Mouse (Mus musculus): Measurements from ENCODE around the gene Nr1h3. TPM values are rescaled to one million over a fixed set of nuclear protein-coding genes. Genes with fewer than 3 reads are reported as not detected.
"Not testable (repeated sequence)": the region's sequence is repeated elsewhere in the genome, so short reads cannot be mapped to it uniquely, and the experiment has no call there.

Nr1h3 gene
- polyA plus RNA-seq (2012; rRNA removed): 68.1 and 103 TPM in 2 replicates

GRCm38 (mm10) chr2:91202222-91202971 is at the start of gene Nr1h3, which contains the start of gene Acp2:
Gene Nr1h3 (minus strand): TSS chr2:91202834.
Gene Acp2 (plus strand): TSS chr2:91202885.
- DNase-seq (ENCODE audit: low read depth): peak; percentile 70

GRCm38 (mm10) chr2:91252001-91252400 is 49.4 kb upstream of the Nr1h3 start:
- DNase-seq (ENCODE audit: low read depth): no peak

- no peak for DNase-seq (ENCODE audit: low read depth)
Observed at GRCm38 (mm10) chr2:91248366-91248765, 45.7 kb upstream of the Nr1h3 start.

GRCm38 (mm10) chr2:91244557-91245228 is 42.1 kb upstream of the Nr1h3 start:
- DNase-seq (ENCODE audit: low read depth): no peak

GRCm38 (mm10) chr2:91243416-91243815 is 40.8 kb upstream of the Nr1h3 start:
- DNase-seq (ENCODE audit: low read depth): no peak

- DNase-seq (ENCODE audit: low read depth): no peak
Observed at GRCm38 (mm10) chr2:91242547-91242946, 39.9 kb upstream of the Nr1h3 start.

GRCm38 (mm10) chr2:91237511-91238080 is 35.0 kb upstream of the Nr1h3 start:
- not testable (repeated sequence) for DNase-seq (ENCODE audit: low read depth)

GRCm38 (mm10) chr2:91236601-91237510 is 34.2 kb upstream of the Nr1h3 start, which contains the start of gene Ddb2:
Gene Ddb2 (minus strand): TSS chr2:91236982.
- DNase-seq (ENCODE audit: low read depth): peak; percentile 61

- no peak for DNase-seq (ENCODE audit: low read depth)
Observed at GRCm38 (mm10) chr2:91229735-91230134, 27.1 kb upstream of the Nr1h3 start.

GRCm38 (mm10) chr2:91223614-91224013 is 21.0 kb upstream of the Nr1h3 start:
- DNase-seq (ENCODE audit: low read depth): no peak

GRCm38 (mm10) chr2:91220501-91220900 is 17.9 kb upstream of the Nr1h3 start:
- DNase-seq (ENCODE audit: low read depth): no peak

- DNase-seq (ENCODE audit: low read depth): no peak
Observed at GRCm38 (mm10) chr2:91217032-91217431, 14.4 kb upstream of the Nr1h3 start.

GRCm38 (mm10) chr2:91213311-91213710 is 10.7 kb upstream of the Nr1h3 start:
- DNase-seq (ENCODE audit: low read depth): no peak

GRCm38 (mm10) chr2:91206254-91206775 is 3.7 kb upstream of the Nr1h3 start:
- no peak for DNase-seq (ENCODE audit: low read depth)

- DNase-seq (ENCODE audit: low read depth): no peak
Observed at GRCm38 (mm10) chr2:91202972-91203656, 480 bp upstream of the Nr1h3 start.

- no peak for DNase-seq (ENCODE audit: low read depth)
Observed at GRCm38 (mm10) chr2:91198888-91199287, 3.7 kb downstream of the Nr1h3 start.

GRCm38 (mm10) chr2:91196577-91197001 is 6.0 kb downstream of the Nr1h3 start:
- no peak for DNase-seq (ENCODE audit: low read depth)

- peak; percentile 37 for DNase-seq (ENCODE audit: low read depth)
Observed at GRCm38 (mm10) chr2:91194624-91195332, 7.9 kb downstream of the Nr1h3 start.

- DNase-seq (ENCODE audit: low read depth): no peak
Observed at GRCm38 (mm10) chr2:91190501-91190900, 12.1 kb downstream of the Nr1h3 start.

- no peak for DNase-seq (ENCODE audit: low read depth)
Observed at GRCm38 (mm10) chr2:91187431-91187830, 15.2 kb downstream of the Nr1h3 start.

Data from gonadal fat pad, adult 2 months (tissue).